Mouse (Mus musculus) inflammation-experienced regulatory T-cells, adult 6 months (primary cell): ENCODE measurements around the gene Mical3. TPM values are rescaled to one million over a fixed set of nuclear protein-coding genes. Genes with fewer than 3 reads are reported as not detected.

Source experiments
- ATAC-seq: one replicate; pipeline ENCODE4 v1.8.0; 2017
- polyA plus RNA-seq, 3 experiments: library from polyadenylated mRNA; unstranded; fragments of 100-300 nt; shearing (Covaris generic); gene quantifications; one replicate each; pipeline ENCODE4 v1.2.1; 2017

The Mical3 gene
- polyA plus RNA-seq, 3 experiments from 2014 or later: 2.8 to 13.9 (median 8.0) TPM

- ATAC-seq: no peak
Observed at GRCm38 (mm10) chr6:120956259-120957161, 174.3 kb downstream of the Mical3 start.

GRCm38 (mm10) chr6:120955215-120955614, 175.6 kb downstream of the Mical3 start:
- peak; percentile 91 for ATAC-seq

- no peak for ATAC-seq
Observed at GRCm38 (mm10) chr6:120954241-120954640, 176.6 kb downstream of the Mical3 start.

- ATAC-seq: no peak
Observed at GRCm38 (mm10) chr6:120952475-120952874, 178.3 kb downstream of the Mical3 start.

- no peak for ATAC-seq
Observed at GRCm38 (mm10) chr6:120951311-120951710, 179.5 kb downstream of the Mical3 start.

GRCm38 (mm10) chr6:120945510-120945909, 185.3 kb downstream of the Mical3 start:
- no peak for ATAC-seq

- no peak for ATAC-seq
Observed at GRCm38 (mm10) chr6:120943964-120944363, 186.8 kb downstream of the Mical3 start.

GRCm38 (mm10) chr6:120943551-120943950, 187.2 kb downstream of the Mical3 start:
- ATAC-seq: no peak

- ATAC-seq: no peak
Observed at GRCm38 (mm10) chr6:120943079-120943478, 187.7 kb downstream of the Mical3 start.

GRCm38 (mm10) chr6:120941575-120941974, 189.2 kb downstream of the Mical3 start:
- no peak for ATAC-seq

- no peak for ATAC-seq
Observed at GRCm38 (mm10) chr6:120941084-120941481, 189.7 kb downstream of the Mical3 start.

- no peak for ATAC-seq
Observed at GRCm38 (mm10) chr6:120940446-120941083, 190.2 kb downstream of the Mical3 start.

GRCm38 (mm10) chr6:120939783-120940182, 191.0 kb downstream of the Mical3 start:
- ATAC-seq: no peak

GRCm38 (mm10) chr6:120938763-120939450, 191.9 kb downstream of the Mical3 start:
- ATAC-seq: no peak

- no peak for ATAC-seq
Observed at GRCm38 (mm10) chr6:120937999-120938608, 192.7 kb downstream of the Mical3 start.

- no peak for ATAC-seq
Observed at GRCm38 (mm10) chr6:120937104-120937617, 193.6 kb downstream of the Mical3 start.

GRCm38 (mm10) chr6:120934176-120934575, 196.6 kb downstream of the Mical3 start:
- no peak for ATAC-seq

- ATAC-seq: no peak
Observed at GRCm38 (mm10) chr6:120933670-120934069, 197.1 kb downstream of the Mical3 start.

- peak; percentile 77 for ATAC-seq
Observed at GRCm38 (mm10) chr6:120932597-120932996, 198.2 kb downstream of the Mical3 start.

GRCm38 (mm10) chr6:120930450-120931306, 200.1 kb downstream of the Mical3 start:
- no peak for ATAC-seq

GRCm38 (mm10) chr6:120929421-120929820, 201.4 kb downstream of the Mical3 start:
- ATAC-seq: no peak

GRCm38 (mm10) chr6:120927765-120928164, 203.0 kb downstream of the Mical3 start:
- ATAC-seq: no peak
